Mouse (Mus musculus) neural tube, embryonic 14.5 days (tissue): ENCODE results near the gene Tmem143. TPM values are rescaled to one million over a fixed set of nuclear protein-coding genes. Genes with fewer than 3 reads are reported as not detected.
"Not testable (repeated sequence)": the region's sequence is repeated elsewhere in the genome, so short reads cannot be mapped to it uniquely, and the experiment has no call there.

Experiments
- ATAC-seq: fragments of 200-750 bp; cut with Nextera tagmentation; 2 replicates; pipeline ENCODE4 v1.8.0; 2017; ENCODE audit warnings: low read depth, mild to moderate bottlenecking, moderate TSS enrichment, moderate library complexity
- H3K27ac ChIP-seq: fragments of 300-500 bp; sonication (generic); 2 replicates; pipeline ENCODE4 v1.5.1; 2014; ENCODE audit warnings: low read depth, mild to moderate bottlenecking, control low read depth, low read length, moderate library complexity, mixed read lengths
- H3K27me3 ChIP-seq: fragments of 300-500 bp; sonication (generic); 2 replicates; pipeline ENCODE4 v1.6.1; 2014; ENCODE audit warnings: low read length; ENCODE audit not compliant: control insufficient read depth, insufficient read depth
- H3K36me3 ChIP-seq: fragments of 300-500 bp; sonication (generic); 2 replicates; pipeline ENCODE4 v1.6.1; 2014; ENCODE audit warnings: low read length, mixed read lengths; ENCODE audit not compliant: control insufficient read depth, insufficient read depth
- H3K4me1 ChIP-seq: fragments of 300-500 bp; sonication (generic); 2 replicates; pipeline ENCODE4 v1.6.1; 2014; ENCODE audit warnings: low read length; ENCODE audit not compliant: control insufficient read depth, insufficient read depth
- H3K4me2 ChIP-seq: fragments of 300-500 bp; sonication (generic); 2 replicates; pipeline ENCODE4 v1.6.1; 2014; ENCODE audit warnings: mild to moderate bottlenecking, low read depth, low read length, control low read depth
- H3K4me3 ChIP-seq: fragments of 300-500 bp; sonication (generic); 2 replicates; pipeline ENCODE4 v1.5.1; 2014; ENCODE audit warnings: low read depth, low read length, control low read depth, mixed read lengths
- H3K9ac ChIP-seq: fragments of 300-500 bp; sonication (generic); replicated peaks from 2 replicates; pipeline ENCODE4 v1.6.1; 2014; ENCODE audit warnings: low read depth, mild to moderate bottlenecking, control low read depth, low read length, mixed read lengths
- H3K9me3 ChIP-seq: fragments of 300-500 bp; sonication (generic); 2 replicates; pipeline ENCODE4 v1.6.1; 2016; ENCODE audit warnings: low read length; ENCODE audit not compliant: control insufficient read depth
- WGBS: fragments of 180-500 bp; shearing (Covaris S2); extraction: QIAGEN DNeasy Blood & Tissue Kit; methylation state at CpG from one replicate; pipeline ENCODE4 v1.1.7; 2014; 5-methylcytosine and 5-hydroxymethylcytosine counted together
- polyA plus RNA-seq: library from polyadenylated mRNA; unstranded; fragments of >200 nt; fragmentation: Nextera tagmentation; extraction: Ambion mirVana; gene quantifications from 2 replicates; pipeline ENCODE4 v1.2.1, GENCODE M21; 2014

Tmem143 gene
- polyA plus RNA-seq, 1 experiment from 2014 or later: 4.8 TPM

DNA sequence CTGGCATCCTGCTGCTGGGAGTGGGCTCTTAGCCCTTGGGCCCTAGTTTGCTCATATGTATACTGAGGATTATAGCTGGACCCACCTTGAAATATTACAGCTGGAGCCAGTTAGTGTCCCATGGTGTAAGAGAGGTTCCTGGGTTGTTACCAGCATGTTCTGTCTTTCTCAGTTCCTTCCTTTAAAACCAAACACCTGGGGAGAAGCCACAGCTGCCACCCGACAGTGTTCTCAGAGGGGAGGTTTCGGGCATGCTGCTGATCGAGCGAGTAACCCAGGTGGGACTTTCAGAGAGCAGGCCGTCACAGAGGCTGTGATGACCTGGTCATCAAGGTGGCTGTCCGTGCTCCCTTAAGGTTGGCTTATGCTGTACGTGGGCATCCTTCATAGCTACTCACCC, 19.8 kb upstream of the Tmem143 start:
- Histone ChIP-seq H3K4me1 (peaks cover 15% of the 10 kb centered on the region), H3K36me3 (peaks cover 52% of the 10 kb centered on the region), H3K27ac (no peak overlapping the region), H3K9ac (no peak overlapping the region), H3K4me3 (no peak overlapping the region), H3K27me3 (no peaks in the 10 kb centered on the region), H3K4me2 (no peak overlapping the region), H3K9me3 (no peaks in the 10 kb centered on the region)
- WGBS: 95% methylated on average over 7 of the region's 7 CpGs
- no peak for ATAC-seq

GRCm38 (mm10) chr7:45878278-45878677, 18.5 kb upstream of the Tmem143 start, which contains the start of gene Grin2d:
Gene Grin2d (minus strand): TSS chr7:45878378.
- H3K9ac ChIP-seq, H3K4me3 ChIP-seq, ATAC-seq, H3K9me3 ChIP-seq, H3K4me2 ChIP-seq, H3K27me3 ChIP-seq, H3K27ac ChIP-seq: not testable (repeated sequence)
- 95% methylated on average over 1 of the region's 1 CpGs for WGBS
- peaks cover 15% of the 10 kb centered on the region for H3K4me1 ChIP-seq
- peaks cover 66% of the 10 kb centered on the region for H3K36me3 ChIP-seq

DNA sequence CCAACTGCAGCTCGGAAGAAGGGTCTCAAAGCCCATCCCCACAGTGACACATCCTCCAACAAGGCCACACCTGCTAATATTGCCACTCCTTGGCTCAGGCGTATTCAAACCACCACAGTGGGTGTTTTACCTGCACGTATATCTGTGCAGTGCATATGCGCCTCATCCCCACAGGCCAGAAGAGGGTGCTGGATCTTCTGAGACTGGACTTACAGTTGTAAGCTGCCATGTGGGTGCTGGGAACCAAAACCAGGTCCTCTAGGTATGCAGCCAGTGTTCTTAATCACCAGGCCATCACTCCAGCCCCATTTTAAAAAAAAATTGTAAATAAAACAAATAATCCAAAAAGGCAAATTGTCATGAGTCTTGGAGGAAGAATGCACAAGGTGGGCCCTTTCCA, 16.2 kb upstream of the Tmem143 start:
- Histone ChIP-seq H3K4me1 (no peaks in the 10 kb centered on the region), H3K27ac (no peak overlapping the region), H3K27me3 (no peaks in the 10 kb centered on the region), H3K9ac (no peak overlapping the region), H3K9me3 (no peaks in the 10 kb centered on the region), H3K4me3 (no peak overlapping the region), H3K4me2 (no peak overlapping the region), H3K36me3 (peaks cover 65% of the 10 kb centered on the region)
- WGBS: 97% methylated on average over 4 of the region's 4 CpGs
- no peak for ATAC-seq

DNA sequence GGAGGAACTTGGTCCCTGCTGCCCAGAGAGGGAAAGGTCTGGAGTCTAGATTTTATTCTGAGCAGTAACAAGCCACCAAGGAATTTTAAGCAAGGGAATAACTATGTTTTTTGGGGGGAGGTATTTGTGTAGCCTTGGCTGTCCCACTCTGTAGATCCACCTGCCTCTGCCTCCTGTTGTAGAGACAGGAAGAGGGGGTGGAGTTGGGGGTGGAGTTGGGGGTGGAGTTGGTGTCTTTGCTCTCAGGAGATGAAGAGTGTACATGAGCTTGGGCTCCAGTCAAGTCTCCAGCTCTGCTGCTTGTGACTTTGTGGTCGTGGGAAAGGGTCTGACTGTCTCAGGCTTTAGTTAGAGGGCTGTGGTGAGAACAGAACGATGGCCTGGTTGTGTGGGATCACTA, 15.7 kb upstream of the Tmem143 start:
- peaks cover 64% of the 10 kb centered on the region for H3K36me3 ChIP-seq
- 97% methylated on average over 2 of the region's 2 CpGs for WGBS
- no peak overlapping the region for H3K4me3 ChIP-seq
- no peak overlapping the region for H3K9ac ChIP-seq
- no peaks in the 10 kb centered on the region for H3K4me1 ChIP-seq
- ATAC-seq: no peak
- no peaks in the 10 kb centered on the region for H3K27me3 ChIP-seq
- no peak overlapping the region for H3K4me2 ChIP-seq
- H3K9me3 ChIP-seq: no peaks in the 10 kb centered on the region
- H3K27ac ChIP-seq: no peak overlapping the region

DNA sequence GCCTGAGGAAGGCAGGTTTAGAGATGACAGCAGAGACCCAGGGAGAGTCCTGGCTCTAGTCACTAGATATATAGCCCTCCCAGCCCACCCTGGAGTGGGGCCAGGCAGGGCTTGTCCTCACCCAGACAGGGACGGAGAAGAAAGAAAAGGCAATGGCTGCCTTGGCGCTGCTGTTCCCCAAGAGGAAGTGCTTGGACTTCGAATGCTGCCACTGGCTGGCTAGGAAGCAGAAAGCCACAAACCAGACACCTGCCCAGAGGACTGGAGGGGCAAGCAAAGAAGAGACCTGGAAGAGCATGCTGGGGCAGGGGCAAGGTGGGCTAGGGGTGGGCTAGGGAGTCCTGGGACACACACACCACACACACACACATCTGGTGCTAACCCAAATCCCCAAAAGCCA, 9.5 kb upstream of the Tmem143 start:
- no peak; the same call in 1 of the 2 replicates for ATAC-seq
- 54% methylated on average over 3 of the region's 3 CpGs for WGBS
- Histone ChIP-seq H3K4me3 (no peak overlapping the region), H3K27me3 (no peaks in the 10 kb centered on the region), H3K4me1 (no peaks in the 10 kb centered on the region), H3K4me2 (no peak overlapping the region), H3K9ac (peak overlapping the region; percentile 21; the same call in 1 of the 2 replicates), H3K27ac (no peak overlapping the region), H3K9me3 (no peaks in the 10 kb centered on the region), H3K36me3 (peaks cover 18% of the 10 kb centered on the region)

GRCm38 (mm10) chr7:45892651-45893050, 4.1 kb upstream of the Tmem143 start:
- Histone ChIP-seq H3K9me3 (no peaks in the 10 kb centered on the region), H3K27me3 (no peaks in the 10 kb centered on the region), H3K36me3 (no peaks in the 10 kb centered on the region), H3K9ac (no peak overlapping the region), H3K4me3 (no peak overlapping the region), H3K4me1 (peaks cover 4% of the 10 kb centered on the region; the same call in 1 of the 2 replicates), H3K4me2 (no peak overlapping the region), H3K27ac (no peak overlapping the region)
- ATAC-seq: no peak
- 88% methylated on average over 2 of the region's 2 CpGs for WGBS

- Histone ChIP-seq H3K27me3 (no peaks in the 10 kb centered on the region), H3K9me3 (no peaks in the 10 kb centered on the region), H3K9ac (no peak overlapping the region), H3K4me2 (peak overlapping the region; percentile 31; the same call in 1 of the 2 replicates), H3K4me3 (no peak overlapping the region; the same call in 1 of the 2 replicates), H3K36me3 (no peaks in the 10 kb centered on the region), H3K4me1 (peaks cover 8% of the 10 kb centered on the region; the same call in 1 of the 2 replicates), H3K27ac (no peak overlapping the region)
- peak; percentile 10; the same call in 1 of the 2 replicates for ATAC-seq
- 82% methylated on average over 6 of the region's 6 CpGs for WGBS
Measured at GRCm38 (mm10) chr7:45895931-45896516, 717 bp upstream of the Tmem143 start.

DNA sequence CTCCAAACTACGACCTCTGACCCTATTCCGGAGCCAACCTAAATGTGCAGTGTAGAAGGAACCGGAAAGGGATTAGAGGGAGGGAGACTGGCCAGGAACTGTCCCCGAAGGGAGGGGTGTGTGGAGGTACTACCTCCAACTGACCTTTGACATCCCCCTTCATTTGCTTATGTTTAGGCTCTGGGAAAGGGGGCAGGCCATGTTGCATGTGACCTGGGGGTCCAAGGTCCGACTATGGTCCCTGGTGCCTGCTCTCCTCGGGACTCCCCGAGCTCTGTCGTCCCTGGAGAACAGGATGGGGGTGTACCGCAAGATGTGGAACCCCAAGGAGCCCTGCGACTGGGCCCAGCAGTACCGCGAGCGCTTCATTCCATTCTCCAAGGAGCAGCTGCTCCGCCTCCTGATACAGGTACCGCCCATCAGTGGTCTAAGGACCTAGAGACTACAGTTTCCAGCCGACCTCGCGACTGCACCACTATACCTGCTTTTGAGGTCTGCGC, 567 bp downstream of the Tmem143 start:
- WGBS: 2% methylated on average over 19 of the region's 19 CpGs
- H3K27me3 ChIP-seq: no peaks in the 10 kb centered on the region
- peak; percentile 73 for ATAC-seq
- peak overlapping the region; percentile 62 for H3K9ac ChIP-seq
- no peaks in the 10 kb centered on the region for H3K36me3 ChIP-seq
- peaks cover 8% of the 10 kb centered on the region; the same call in 1 of the 2 replicates for H3K4me1 ChIP-seq
- H3K27ac ChIP-seq: peak overlapping the region; percentile 60
- H3K4me3 ChIP-seq: peak overlapping the region; percentile 46
- H3K9me3 ChIP-seq: no peaks in the 10 kb centered on the region
- peak overlapping the region; percentile 92 for H3K4me2 ChIP-seq

DNA sequence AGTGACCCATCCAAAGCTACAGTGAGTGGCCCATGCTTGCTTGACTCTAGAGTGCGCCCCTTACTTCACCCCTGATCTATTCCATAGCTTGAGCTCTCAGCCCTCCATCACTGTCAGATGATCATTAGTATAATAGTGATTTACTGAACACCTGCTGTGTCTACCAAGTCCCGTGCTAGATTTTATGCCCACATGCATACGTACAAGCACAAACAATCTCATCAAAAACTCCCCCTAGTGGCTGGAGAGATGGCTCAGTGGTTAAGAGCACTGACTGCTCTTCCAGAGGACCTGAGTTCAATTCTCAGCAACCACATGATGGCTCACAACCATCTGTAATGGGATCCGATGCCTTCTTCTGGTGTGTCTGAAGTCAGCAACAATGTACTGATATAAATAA, 1.4 kb downstream of the Tmem143 start:
- not testable (repeated sequence) for H3K27ac ChIP-seq, ATAC-seq, H3K4me3 ChIP-seq, H3K9me3 ChIP-seq, H3K9ac ChIP-seq, H3K27me3 ChIP-seq, H3K4me1 ChIP-seq, H3K36me3 ChIP-seq
- 45% methylated on average over 4 of the region's 4 CpGs for WGBS
- peak overlapping the region; percentile 92; the same call in 1 of the 2 replicates for H3K4me2 ChIP-seq
